15 mouse cellular contexts compared by ENCODE assay signal in the genomic region with DNA sequence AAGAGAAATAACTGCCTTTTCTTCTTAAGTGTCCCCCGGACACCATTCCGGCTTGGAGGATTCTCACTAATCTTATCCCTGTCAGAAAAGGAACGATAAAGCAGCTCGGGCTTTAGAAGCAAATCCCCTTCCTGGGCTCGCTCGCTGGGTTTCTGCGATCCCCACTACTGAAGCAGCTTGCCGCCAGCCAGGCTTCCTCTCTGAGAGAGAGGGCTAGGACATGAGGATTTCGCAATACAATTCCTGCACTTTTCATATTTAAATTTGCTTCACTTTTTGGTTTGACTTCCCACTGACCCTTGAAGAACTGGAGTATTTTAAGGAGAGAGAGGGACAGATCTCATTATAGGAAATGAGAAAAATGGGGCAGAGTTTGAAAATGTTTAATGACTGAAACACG.
DNase-seq lines count a peak whose midpoint lies in the region; ATAC-seq and TF ChIP-seq lines count a peak whose summit lies in the region.
"Had no signal": no experiment of that assay in that cellular context is flagged by ENCODE, and none has a peak within 500 bp of the region (broad histone marks: within the 10 kb centered on the region; RNA-seq: fewer than 3 reads in every experiment).

No protein-coding gene starts in this region.

- intact Hi-C loops in left cerebral cortex, postnatal 36 days (cut with DNase I), result no loop called here

- H3ac ChIP-seq in myocyte (ENCODE audit: control insufficient read depth, insufficient read length), result no peak overlapping the region

- H3K79me2 ChIP-seq in myocyte (ENCODE audit: control insufficient read depth, insufficient read depth), result no peaks in the 10 kb centered on the region

- H3K27me3 ChIP-seq in forebrain, postnatal 0 days (ENCODE audit: insufficient read depth, low read length), result peaks cover 4% of the 10 kb centered on the region; the same call in 1 of the 2 replicates
- H3K27me3 ChIP-seq in forebrain, embryonic 16.5 days (replicated peaks; ENCODE audit: control insufficient read depth, insufficient read depth, low read length), result no peaks in the 10 kb centered on the region; the same call in 1 of the 2 replicates
- peaks cover 2% of the 10 kb centered on the region; the same call in 1 of the 2 replicates for H3K27me3 ChIP-seq in lung, embryonic 16.5 days (ENCODE audit: control insufficient read depth, insufficient read depth, low read depth, low read length)
- H3K27me3 ChIP-seq in embryonic facial prominence, embryonic 11.5 days (ENCODE audit: control insufficient read depth, insufficient read depth, low read length), result no peaks in the 10 kb centered on the region
- peaks cover 11% of the 10 kb centered on the region for H3K27me3 ChIP-seq in myocyte (ENCODE audit: control insufficient read depth, insufficient read depth, insufficient read length)
- H3K27me3 ChIP-seq: hindbrain, embryonic 15.5 days had no signal

- no peaks in the 10 kb centered on the region for H3K36me3 ChIP-seq in forebrain, postnatal 0 days (ENCODE audit: insufficient read depth)
- H3K36me3 ChIP-seq in forebrain, embryonic 16.5 days (ENCODE audit: control insufficient read depth, insufficient read depth), result no peaks in the 10 kb centered on the region
- no peaks in the 10 kb centered on the region for H3K36me3 ChIP-seq in lung, embryonic 16.5 days (ENCODE audit: control insufficient read depth, insufficient read depth, low read length)
- H3K36me3 ChIP-seq in embryonic facial prominence, embryonic 11.5 days (replicated peaks; ENCODE audit: control insufficient read depth, insufficient read depth, low read depth, low read length), result no peaks in the 10 kb centered on the region
- no peaks in the 10 kb centered on the region for H3K36me3 ChIP-seq in myocyte (ENCODE audit: control insufficient read depth, insufficient read depth)
- H3K36me3 ChIP-seq: hindbrain, embryonic 15.5 days had no signal

- TF ChIP-seq POLR2A in lung, adult 2 months (IDR thresholded peaks at IDR 0.05; ENCODE audit: borderline replicate concordance, extremely low read depth, low read depth, low read length), result no peak
- TF ChIP-seq POLR2A in myocyte (IDR thresholded peaks at IDR 0.05; ENCODE audit: insufficient read length, low read depth), result no peak

- H3K4me1 ChIP-seq in forebrain, postnatal 0 days (ENCODE audit: insufficient read depth), result no peaks in the 10 kb centered on the region
- H3K4me1 ChIP-seq in forebrain, embryonic 16.5 days (replicated peaks; ENCODE audit: control insufficient read depth, insufficient read depth, low read length), result peaks cover 10% of the 10 kb centered on the region
- H3K4me1 ChIP-seq in lung, embryonic 16.5 days (replicated peaks; ENCODE audit: control insufficient read depth, insufficient read depth, low read length), result peaks cover 16% of the 10 kb centered on the region
- H3K4me1 ChIP-seq in lung, adult 2 months (ENCODE audit: control insufficient read depth, insufficient read depth, low read length), result no peaks in the 10 kb centered on the region
- H3K4me1 ChIP-seq in embryonic facial prominence, embryonic 11.5 days (ENCODE audit: control insufficient read depth, insufficient read depth, low read length), result peaks cover 4% of the 10 kb centered on the region
- H3K4me1 ChIP-seq: hindbrain, embryonic 15.5 days had no signal

- 13% methylated on average over 10 of the region's 10 CpGs for WGBS in forebrain, postnatal 0 days
- WGBS in forebrain, embryonic 16.5 days, result 17% methylated on average over 10 of the region's 10 CpGs
- WGBS in lung, embryonic 16.5 days, result 8% methylated on average over 10 of the region's 10 CpGs
- 13% methylated on average over 10 of the region's 10 CpGs for WGBS in lung, adult 2 months
- 21% methylated on average over 10 of the region's 10 CpGs for WGBS in embryonic facial prominence, embryonic 11.5 days

- peak; percentile 14 for DNase-seq in forebrain, postnatal 0 days
- no peak for DNase-seq in lung, adult 2 months
- DNase-seq in embryonic facial prominence, embryonic 11.5 days (ENCODE audit: low spot score), result peak; percentile 48
- no peak for DNase-seq in left cerebral cortex, postnatal 36 days (ENCODE audit: low spot score in 2 of 2)
- DNase-seq: adrenal gland, adult 8-10 months; cerebellum, adult 9-11 months; gastrocnemius, adult 2 months; kidney, adult 2 months; thymus, postnatal 36 days had no signal

- no peak overlapping the region for H3K4me2 ChIP-seq in forebrain, postnatal 0 days (ENCODE audit: low read depth)
- no peak overlapping the region for H3K4me2 ChIP-seq in forebrain, embryonic 16.5 days (ENCODE audit: low read length)
- peak overlapping the region; percentile 43 for H3K4me2 ChIP-seq in lung, embryonic 16.5 days (ENCODE audit: low read depth, low read length)
- H3K4me2 ChIP-seq in embryonic facial prominence, embryonic 11.5 days (ENCODE audit: low read depth, low read length), result no peak overlapping the region
- H3K4me2 ChIP-seq in myocyte (ENCODE audit: low read depth), result no peak overlapping the region
- H3K4me2 ChIP-seq: forebrain, embryonic 13.5 days; hindbrain, embryonic 15.5 days had no signal

- no peak for TF ChIP-seq CTCF in forebrain, postnatal 0 days (IDR thresholded peaks at IDR 0.05; ENCODE audit: low read depth)
- TF ChIP-seq CTCF in lung, adult 2 months (IDR thresholded peaks at IDR 0.05; ENCODE audit: insufficient read depth, low read length), result no peak

- H3K27ac ChIP-seq in forebrain, postnatal 0 days (ENCODE audit: low read depth, low read length), result no peak overlapping the region
- H3K27ac ChIP-seq in forebrain, embryonic 16.5 days (ENCODE audit: low read length), result no peak overlapping the region
- peak overlapping the region; percentile 37; the same call in 1 of the 2 replicates for H3K27ac ChIP-seq in lung, embryonic 16.5 days (ENCODE audit: low read length)
- H3K27ac ChIP-seq in embryonic facial prominence, embryonic 11.5 days (replicated peaks; ENCODE audit: low read depth, low read length), result no peak overlapping the region
- H3K27ac ChIP-seq: forebrain, embryonic 13.5 days; gastrocnemius, adult 2 months; hindbrain, embryonic 15.5 days had no signal

- no peak for ATAC-seq in forebrain, postnatal 0 days
- ATAC-seq in forebrain, embryonic 16.5 days, result no peak
- ATAC-seq in lung, embryonic 16.5 days (ENCODE audit: low read depth), result peak; percentile 51
- ATAC-seq in embryonic facial prominence, embryonic 11.5 days (replicated peaks; ENCODE audit: insufficient number of reproducible peaks, low FRiP score, low TSS enrichment, low read depth), result no peak
- no peak for ATAC-seq in frontal cortex, adult (ENCODE audit: low TSS enrichment)
- ATAC-seq: forebrain, embryonic 13.5 days had no signal

- no peaks in the 10 kb centered on the region for H3K9me3 ChIP-seq in forebrain, postnatal 0 days (ENCODE audit: low read length)
- H3K9me3 ChIP-seq in forebrain, embryonic 16.5 days (ENCODE audit: control insufficient read depth, low read length), result no peaks in the 10 kb centered on the region
- no peaks in the 10 kb centered on the region for H3K9me3 ChIP-seq in lung, embryonic 16.5 days (ENCODE audit: control insufficient read depth, low read length)
- no peaks in the 10 kb centered on the region for H3K9me3 ChIP-seq in embryonic facial prominence, embryonic 11.5 days (replicated peaks; ENCODE audit: control insufficient read depth, low read length)
- H3K9me3 ChIP-seq: forebrain, embryonic 13.5 days; hindbrain, embryonic 15.5 days had no signal

- no peak overlapping the region for H3K9ac ChIP-seq in forebrain, postnatal 0 days
- H3K9ac ChIP-seq in forebrain, embryonic 16.5 days (replicated peaks; ENCODE audit: low read depth, low read length), result no peak overlapping the region
- H3K9ac ChIP-seq in lung, embryonic 16.5 days (ENCODE audit: low read length), result peak overlapping the region; percentile 11; the same call in 1 of the 2 replicates
- no peak overlapping the region for H3K9ac ChIP-seq in embryonic facial prominence, embryonic 11.5 days (replicated peaks; ENCODE audit: low read length)
- H3K9ac ChIP-seq: forebrain, embryonic 13.5 days; hindbrain, embryonic 15.5 days had no signal

- H3K4me3 ChIP-seq in forebrain, postnatal 0 days (ENCODE audit: low read depth, low read length), result no peak overlapping the region
- no peak overlapping the region for H3K4me3 ChIP-seq in forebrain, embryonic 16.5 days (replicated peaks; ENCODE audit: low read length)
- no peak overlapping the region for H3K4me3 ChIP-seq in lung, embryonic 16.5 days (ENCODE audit: low read length)
- no peak overlapping the region for H3K4me3 ChIP-seq in lung, adult 2 months (replicated peaks; ENCODE audit: extremely low read depth, low read depth, low read length)
- no peak overlapping the region for H3K4me3 ChIP-seq in embryonic facial prominence, embryonic 11.5 days (ENCODE audit: low read depth, low read length)
- no peak overlapping the region for H3K4me3 ChIP-seq in myocyte
- H3K4me3 ChIP-seq: forebrain, embryonic 13.5 days; gastrocnemius, adult 2 months; hindbrain, embryonic 15.5 days had no signal

TF ChIP-seq in myocyte, 11 proteins besides CTCF, POLR2A, EP300 and RAD21:
- TF ChIP-seq CEBPB (IDR thresholded peaks at IDR 0.05; ENCODE audit: insufficient read depth, poor library complexity, severe bottlenecking) (0 out of 2 replicates have a peak, but pooled peaks have one; percentile 25), E2F4 (IDR thresholded peaks at IDR 0.05; ENCODE audit: insufficient read depth) (no peak)

Comparison
In these comparisons a context has a peak if more than half of its experiments do, and no peak if none do; other contexts are left out.
1. DNase-seq: peak in forebrain, postnatal 0 days (single experiment) and embryonic facial prominence, embryonic 11.5 days (single experiment); none in lung, adult 2 months (single experiment) and left cerebral cortex, postnatal 36 days (0 of 2).